Mouse (Mus musculus) CD4-positive, CD25-positive, alpha-beta regulatory T cell, adult 4 months (primary cell): ENCODE data around the gene Focad. TPM values are rescaled to one million over a fixed set of nuclear protein-coding genes. Genes with fewer than 3 reads are reported as not detected.

Source experiments
- ATAC-seq: one replicate; pipeline ENCODE4 v1.8.0; 2017
- polyA plus RNA-seq, 2 experiments: library from polyadenylated mRNA; unstranded; fragments of 100-300 nt; shearing (Covaris generic); gene quantifications; one replicate each; pipeline ENCODE4 v1.2.1; 2017

The Focad gene
- polyA plus RNA-seq, 2 experiments from 2014 or later = 16.4 to 18.4 TPM

DNA sequence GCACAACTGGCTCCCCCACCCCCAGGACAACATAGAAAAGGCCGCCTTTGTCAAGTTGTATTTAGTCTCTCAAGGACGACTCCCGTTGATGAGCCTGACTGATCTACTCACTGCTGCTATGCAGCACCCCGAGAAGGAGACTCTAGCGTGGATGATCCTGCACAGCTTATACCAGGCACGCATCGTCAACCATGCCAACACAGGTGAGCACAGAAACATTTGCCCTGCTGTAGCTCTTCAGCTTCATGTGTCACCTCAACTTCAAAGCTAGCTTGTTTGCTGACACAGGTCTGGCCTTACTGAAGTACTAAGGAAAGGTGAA lies 306.5 kb downstream of the Focad start:
- no peak for ATAC-seq

DNA sequence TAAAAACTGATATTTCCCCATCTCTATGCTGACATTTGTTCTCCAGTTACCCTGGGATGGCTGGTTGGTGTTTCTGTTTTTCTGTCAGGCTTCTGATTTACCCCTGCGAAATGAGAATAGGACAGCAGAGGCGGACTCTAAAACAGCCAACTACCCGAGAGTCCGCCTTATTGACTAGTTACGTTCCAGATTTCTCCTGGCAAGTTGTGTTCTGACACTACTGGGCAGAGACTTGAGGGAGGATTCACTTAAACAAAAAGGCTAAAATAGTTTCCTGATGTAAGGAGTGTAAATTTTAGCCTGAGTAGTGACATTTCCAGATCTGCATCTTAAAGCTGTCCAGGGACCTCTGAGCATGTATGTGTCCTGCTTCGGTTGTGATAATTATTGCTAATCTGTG lies 308.5 kb downstream of the Focad start:
- no peak for ATAC-seq

DNA sequence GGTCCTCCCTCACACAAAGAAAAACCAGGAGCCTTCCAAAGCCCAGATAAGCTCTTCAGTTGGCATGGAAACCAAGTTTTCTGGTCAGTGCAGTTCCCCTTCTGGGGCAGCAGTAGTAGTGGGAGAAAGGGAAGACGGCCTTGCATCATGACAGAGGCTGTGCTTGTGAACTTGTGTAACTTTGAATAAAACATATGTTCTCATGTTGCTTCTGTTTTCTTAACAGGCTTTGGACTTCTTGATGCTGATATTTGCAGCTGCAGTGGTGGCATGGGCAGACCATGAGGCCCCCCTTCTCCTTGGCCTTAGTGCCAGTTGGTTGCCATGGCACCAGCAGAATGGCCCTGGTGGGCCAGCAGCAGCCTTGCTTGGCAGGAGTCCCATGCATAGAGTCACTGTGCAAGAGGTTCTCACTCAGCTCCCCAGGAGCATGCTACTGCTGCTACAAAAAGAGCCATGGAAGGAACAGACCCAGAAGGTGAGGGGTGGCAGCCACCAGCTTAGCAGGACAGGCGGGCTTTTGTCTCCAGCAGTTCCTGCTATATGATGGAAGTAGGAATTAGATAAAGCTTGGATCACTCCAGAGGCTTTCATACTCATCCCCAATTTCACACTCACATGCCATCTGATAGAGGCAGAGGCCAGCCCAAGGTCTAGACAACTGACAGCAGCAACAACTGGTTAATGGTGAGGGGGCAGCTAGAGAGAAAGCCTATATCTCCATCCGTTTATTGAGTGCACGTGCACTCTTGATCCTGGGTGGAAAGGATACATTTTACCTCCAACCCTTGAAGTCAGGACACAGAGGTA lies 312.7 kb downstream of the Focad start:
- no peak for ATAC-seq

DNA sequence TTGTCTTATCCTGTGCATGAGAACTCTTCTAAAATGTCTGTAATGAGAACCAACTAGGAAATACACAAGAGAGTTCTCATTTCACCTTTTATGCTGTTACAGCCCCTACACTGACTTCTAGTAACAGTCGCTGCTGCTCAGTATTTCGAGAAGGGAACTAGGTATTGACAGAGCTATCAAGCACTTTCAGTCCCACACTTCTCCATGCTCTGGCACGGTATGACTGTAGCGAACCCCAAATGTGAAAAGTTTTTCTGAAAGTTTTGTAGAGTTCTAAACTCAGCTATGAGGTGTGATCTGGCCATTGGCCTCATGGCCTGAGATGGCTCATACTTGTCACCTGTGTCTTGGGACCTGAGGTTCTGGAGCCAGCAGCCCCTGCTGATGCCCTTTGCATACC lies 314.9 kb downstream of the Focad start:
- no peak for ATAC-seq

DNA sequence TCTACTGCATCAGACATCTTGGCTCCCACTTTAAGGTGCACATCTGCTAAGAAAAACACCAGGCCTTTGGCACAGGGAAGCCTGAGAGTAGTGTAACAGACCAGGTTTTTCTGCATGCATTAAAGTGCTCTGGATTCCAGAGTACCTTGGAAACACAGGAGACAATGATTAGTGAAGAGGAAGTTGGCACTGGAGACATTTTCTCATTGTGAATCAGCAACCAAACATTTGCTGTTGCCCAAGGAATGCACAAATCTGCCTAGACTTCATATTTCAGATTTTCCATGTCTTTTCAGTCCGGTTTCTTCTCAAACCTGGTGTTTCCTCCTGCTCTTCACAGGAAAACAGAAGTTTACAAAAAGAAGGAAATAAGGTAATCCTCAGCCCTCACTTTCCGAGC lies 317.9 kb downstream of the Focad start:
- ATAC-seq = no peak

DNA sequence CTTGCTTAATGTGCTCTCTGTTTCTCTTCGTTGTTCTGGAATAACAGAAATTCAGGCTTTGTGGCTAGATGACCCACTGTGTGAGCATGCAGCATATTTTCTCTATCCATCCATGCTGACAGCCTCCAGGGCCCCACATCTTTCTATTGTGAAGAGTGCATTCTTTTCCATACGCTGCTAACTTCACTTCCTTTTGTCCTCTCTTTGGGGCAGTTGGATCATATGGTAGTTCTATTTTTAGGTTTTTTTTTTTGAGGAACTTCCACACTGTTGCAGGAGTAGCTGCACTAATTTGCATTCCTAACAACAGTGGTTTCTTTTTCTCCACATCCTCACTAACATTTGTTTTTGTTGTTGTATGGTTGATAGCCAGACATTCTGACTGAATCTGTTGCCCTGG lies 320.6 kb downstream of the Focad start:
- no peak for ATAC-seq

DNA sequence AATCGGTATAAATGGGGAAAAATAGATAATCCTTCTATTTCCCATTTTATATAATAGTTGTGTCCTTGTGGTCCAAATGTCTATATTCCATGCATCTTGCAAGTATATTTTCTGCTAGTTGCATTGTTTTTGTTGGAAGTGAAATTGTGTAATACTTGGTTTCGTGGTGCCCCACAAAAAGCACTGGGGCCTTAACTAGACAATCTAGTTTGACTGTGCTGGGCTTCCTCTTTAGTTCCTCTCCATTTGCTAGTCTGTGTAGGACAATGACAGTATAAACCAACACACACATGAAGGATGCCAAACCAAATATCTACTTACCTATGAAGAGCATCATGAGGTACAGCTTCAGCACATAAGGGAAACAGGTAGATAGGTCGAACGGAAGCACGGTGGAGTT lies 324.9 kb downstream of the Focad start:
- no peak for ATAC-seq

DNA sequence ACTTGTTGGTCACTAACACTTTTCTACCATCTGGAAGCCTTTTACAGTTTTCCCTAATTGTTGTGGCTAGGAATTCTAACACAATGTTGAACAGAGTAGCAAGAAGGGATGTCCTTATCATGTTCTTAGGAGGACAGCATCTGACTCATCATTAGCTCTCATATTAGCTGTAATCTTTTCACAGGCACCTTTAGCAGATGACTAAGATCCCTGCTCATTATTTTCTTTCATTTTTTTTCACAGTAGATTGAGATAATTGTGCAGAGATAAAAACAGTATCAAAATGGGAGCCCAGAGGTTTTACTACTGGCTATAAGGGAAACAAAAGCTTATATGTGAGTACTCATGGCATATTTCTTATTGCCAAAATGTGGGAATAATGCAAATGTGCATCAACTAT lies 330.1 kb downstream of the Focad start:
- no peak for ATAC-seq

DNA sequence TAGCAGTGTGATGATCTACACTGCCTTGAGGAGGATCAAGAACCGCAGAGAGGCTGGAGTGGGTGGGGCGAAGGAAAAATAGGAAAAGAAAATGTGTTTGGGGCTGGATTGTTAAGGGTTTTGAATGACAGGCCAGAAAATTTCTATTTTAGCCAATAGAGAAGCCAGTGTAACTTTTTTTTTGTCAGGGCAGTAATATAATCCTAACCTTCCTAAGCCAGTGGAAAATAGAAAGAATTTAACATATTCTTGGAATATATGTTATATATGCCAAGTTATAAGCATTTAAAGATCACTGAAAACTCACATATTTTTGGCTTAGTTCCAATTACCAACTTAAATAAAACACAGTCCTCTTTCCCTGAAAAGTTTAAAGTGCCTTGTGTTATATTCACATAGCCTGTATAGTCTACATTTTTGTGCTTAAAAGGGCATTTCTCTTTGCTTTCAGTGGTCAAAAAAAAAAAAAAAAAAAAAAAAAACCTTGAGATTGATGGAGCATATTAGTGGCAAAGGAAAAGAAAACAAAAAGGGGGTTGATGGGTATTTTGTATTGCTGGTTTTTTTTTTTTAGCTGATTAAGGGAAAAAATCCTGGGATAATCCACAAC lies 333.3 kb downstream of the Focad start:
- no peak for ATAC-seq

DNA sequence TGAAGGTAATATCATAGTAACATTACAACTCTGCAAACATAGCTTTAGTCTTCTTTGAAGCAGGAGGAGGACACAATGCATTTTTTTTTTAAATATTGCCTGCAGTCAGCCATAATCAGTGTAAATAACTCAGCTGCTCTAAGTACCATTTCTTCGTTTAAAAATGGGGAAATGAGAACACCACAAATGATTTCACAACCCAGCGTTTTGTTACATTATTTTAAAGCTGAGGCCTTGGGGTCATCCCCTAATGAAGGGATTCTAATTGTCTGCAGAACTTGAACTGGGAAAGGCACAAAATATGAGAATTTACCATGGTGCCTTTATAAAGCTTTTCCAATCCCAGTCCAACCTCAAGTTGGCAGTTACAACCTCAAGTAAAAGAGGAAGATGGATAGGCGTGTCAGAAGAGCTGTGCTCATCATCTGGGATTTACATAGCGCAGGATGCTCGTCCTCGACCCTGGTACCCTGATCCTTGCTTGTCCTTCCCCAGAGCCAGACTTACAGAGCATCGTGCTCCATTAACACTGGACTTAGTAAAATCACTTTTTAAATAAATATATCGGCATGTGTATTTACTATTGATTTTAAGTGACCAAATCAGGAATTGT lies 338.1 kb downstream of the Focad start:
- ATAC-seq = no peak

DNA sequence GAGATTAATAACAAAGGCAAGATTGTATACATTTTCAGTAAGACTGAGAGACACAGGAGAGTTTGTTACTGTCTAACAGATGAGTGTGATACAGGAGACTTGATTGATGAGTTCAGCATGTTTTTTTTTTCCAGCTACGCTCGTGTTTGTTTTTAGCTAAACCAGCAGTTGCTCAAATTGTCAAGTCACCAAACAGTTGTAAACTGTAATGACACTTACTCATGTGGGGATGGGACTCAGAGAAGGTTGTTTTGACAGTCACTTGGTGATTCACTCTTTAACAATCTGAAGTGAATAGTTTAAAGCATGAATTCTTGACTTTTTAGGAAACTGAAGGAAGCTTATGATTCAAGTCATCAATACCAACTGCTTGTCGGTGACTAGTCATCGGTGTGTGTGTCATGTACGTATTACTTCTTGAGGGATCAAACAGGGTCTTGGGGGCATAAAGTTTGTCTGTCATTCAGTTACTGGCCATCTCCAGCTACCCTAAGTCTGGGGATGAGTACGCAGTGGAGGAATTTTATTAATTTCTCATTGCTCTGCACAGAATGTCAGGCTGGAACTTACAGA lies 342.2 kb downstream of the Focad start:
- ATAC-seq = no peak

DNA sequence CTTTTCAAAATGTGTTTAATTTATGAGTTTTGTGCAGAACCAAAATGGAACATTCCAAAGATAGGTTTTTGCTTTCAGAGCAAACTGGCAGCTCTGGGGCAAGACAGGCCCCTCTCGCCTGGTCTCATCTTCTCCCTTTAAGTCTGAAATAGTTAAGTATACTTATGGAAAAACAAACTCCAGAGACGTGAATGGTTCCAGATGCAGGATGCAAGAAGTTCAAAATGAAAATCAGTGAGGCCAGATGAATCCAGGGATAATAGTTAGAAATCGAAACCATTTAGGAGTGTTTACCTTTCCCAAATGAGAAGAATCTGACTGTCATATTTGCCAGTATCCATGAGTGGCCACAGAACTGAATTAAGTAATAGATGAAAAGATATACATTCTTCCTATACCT lies 342.7 kb downstream of the Focad start:
- no peak for ATAC-seq

DNA sequence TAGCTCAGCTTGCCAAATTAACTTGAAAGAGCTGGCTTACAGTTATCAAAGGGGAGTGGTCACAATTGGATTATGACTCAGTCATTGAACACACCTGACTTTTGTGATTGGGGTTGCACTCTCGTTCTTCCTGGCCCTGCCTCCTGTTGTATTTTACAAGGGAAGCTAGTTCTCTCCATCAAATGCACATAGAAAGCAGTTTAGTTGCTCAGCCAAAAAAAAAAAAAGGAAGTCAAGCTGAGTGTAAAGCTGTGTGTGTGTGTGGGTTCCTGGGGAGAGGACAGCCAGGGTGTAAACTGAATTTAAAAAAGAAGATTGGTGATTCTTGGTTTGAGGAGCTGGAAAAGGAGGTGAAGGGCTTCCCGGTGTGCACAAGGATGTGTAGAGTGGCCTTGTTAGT lies 343.5 kb downstream of the Focad start:
- no peak for ATAC-seq

DNA sequence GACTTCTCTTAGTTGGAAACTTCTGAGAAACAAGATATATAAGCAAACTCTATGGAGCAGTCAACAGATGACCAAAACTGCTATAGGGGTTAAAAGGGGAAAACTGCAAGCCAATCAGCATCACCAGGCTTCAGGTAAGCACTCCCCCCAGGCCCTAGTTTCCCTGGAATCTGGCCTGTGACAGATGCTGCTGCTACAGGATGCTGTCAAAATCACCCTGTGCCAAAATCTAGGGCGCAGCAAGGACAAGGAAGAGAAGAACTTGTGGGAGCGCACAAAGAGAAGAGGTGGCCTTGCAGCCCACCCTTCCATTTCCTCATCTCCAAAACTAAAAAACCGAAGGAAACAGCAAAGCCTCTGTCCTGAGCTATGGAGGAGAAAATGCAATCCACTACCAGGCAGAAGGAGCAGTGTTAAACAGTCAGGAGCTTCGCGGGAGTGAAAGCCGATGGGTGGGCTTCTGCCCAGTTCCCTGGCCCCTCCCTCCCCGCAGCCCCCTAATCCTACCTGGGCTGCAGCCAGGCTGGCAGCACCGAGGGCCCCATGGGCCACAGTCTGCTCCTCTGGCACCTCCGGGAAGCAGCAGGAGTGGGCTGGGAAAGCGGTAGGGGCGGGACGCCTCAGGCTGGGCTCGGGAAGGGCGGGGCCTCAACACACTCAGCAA lies 344.0 kb downstream of the Focad start, which contains the start of gene Hacd4:
Hacd4 (minus strand) TSS at position 603 of the 664 bp plus-strand sequence.
- no peak for ATAC-seq

DNA sequence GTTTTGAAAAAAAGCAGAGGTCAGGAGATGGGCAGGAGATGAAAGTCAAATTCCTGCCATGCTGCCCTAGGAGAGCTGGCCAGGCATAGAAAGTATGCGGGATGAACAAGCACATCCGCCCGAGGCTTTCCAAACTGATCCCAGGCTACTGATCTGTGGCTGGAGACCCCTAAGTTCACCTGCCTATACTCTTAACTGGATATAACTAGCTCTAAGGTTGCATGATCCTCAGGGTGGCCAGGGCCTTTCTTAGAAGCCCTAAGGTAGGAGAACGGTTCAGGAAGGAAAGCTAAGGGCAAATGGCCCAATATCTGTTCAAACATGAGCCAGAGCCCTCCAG lies 344.5 kb downstream of the Focad start:
- no peak for ATAC-seq

DNA sequence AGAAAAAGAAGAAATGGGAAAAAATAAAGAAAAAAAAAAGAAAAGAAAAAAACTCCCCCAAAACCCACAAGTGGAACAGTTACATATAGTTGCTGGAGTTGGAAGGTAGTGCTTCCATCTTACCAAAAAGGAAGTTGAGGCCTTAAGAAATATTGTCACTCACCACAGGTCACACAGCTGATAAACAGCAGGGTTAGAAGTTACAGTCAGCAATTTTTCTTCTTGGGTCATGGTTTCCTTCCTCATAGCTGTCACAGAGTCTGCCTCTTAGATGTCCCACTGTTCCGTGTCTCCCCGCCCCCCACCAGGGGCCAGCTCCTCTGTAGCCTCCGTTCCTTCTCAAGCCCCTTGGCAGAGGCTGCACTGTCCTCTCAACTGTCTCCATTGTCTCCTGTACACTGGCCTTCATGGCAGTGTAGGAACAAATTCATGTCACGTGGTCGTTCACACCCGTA lies 345.3 kb downstream of the Focad start:
- ATAC-seq = no peak

DNA sequence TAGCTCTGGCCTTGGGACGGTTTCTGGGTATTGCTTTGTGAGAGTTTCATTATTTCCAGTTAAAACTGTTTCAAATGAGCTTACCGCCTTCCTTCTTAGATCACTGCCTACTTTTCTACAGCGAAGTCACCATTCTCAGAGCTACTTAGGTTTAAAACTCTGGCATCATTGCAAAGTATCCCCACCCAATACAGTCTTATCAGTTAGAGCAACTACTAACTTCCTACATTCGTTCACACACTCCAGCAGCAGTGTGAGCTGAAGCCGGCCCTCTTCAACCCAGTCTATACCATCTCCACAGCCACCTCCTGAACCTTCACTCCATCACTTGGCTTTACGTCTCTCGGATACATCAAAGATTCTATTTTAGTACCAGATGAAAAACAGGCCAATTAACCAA lies 346.4 kb downstream of the Focad start:
- no peak for ATAC-seq

DNA sequence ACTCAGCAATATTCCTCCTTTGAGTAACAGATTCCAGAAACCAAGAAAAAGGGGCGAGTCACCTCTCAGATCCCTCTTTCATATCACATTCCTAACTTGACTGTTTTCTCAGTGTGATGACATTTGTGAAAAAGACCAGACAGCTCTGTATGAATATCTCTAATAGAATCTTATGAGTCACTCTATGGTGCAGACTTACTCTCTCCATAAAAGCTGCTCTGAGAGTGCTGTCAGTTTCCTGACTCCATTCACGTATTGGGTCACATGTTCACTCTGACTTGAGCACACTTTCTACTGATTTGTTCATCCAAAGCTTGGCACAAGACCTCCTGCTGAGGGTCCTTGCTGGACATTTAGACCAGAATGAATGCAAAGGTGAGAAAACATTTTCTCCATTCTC lies 354.5 kb downstream of the Focad start:
- ATAC-seq = no peak

DNA sequence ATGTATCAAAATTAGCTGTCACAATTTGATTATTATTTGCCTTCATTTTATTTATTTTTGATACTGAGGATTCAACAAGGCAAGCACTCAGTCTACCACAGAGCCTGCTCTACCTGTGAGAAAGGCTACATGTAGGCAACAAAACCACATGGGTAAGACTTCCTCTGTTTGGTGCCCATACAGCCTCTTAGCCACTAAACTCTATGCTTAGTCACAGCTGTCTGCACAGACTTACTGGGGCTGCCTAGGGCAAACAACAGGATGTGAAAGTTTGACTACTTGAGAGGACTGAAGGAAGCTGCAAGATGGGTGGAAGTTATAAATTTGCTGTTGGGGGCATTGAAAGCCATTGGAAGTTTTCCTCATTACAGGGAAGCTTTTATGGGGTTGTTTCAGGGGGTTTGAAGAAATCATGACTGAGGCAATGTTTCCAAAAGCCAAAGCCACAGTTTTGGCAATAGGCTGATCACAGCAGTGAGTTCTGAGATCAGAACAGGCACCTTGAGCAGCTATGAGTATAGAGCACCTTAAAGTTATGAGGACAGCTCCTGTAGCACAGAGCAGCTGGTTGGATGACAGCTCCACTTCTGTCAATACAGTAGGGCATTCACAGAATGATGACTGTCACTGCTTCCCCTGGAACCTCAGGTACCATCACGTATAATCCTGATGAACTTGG lies 355.8 kb downstream of the Focad start:
- ATAC-seq = peak; percentile 95

DNA sequence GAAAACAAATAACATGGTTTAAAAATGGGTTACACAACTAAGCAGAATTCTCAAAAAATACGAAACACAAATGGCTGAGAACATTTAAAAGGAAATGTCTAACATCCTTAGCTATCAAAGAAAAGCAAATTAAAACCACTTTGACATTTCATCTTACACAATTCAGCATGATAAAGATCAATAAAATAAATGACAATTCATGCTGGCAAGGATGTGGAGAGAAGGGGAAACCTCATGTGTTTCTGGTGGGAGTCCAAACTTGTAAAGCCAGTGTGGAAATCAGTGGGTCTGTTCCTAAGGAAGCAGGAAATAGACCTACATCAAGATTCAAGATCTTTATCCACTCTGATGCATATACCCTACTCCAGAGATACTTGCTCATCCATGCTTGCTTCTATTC lies 363.7 kb downstream of the Focad start:
- ATAC-seq = no peak

DNA sequence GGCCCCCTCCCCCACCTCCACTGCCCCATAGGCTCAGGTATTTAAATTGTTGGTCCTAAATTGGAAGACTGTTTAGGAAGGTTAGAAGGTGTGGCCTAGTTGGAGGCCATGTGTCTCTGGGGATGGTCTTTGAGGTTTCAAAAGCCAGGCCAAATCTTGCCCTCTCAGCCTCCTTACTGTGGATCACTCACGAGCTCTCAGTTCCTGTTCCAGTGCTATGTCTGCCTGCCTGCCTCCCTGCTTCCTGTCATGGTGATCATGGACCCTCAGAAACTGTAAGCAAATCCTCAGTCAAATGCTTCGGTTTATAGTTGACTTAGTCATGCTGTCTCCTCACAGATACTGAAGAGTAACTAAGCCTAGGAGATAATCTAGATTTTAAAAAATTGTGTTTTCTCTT lies 364.2 kb downstream of the Focad start:
- no peak for ATAC-seq
